Mouse (Mus musculus) mouse embryonic stem cell (cell line): ENCODE measurements around the gene Gm37240.

ENCODE experiments used
- in situ Hi-C, 2 experiments: fragments of 300-500 bp; cut with MboI; formaldehyde crosslinking; loops; 1 replicate in 1 of 2; 3 replicates in 1 of 2; pipeline ENCODE4 v1.14.3; 2019 to 2020; ENCODE audit warnings: low sequenced_read_pairs in 2 of 2, low pct_unique_long_range_greater_than_20kb in 1 of 2, mixed read lengths in 1 of 2; ENCODE audit not compliant: unreplicated experiment in 1 of 2

Gene Gm37240

GRCm38 (mm10) chr3:84926140-84926539 lies 961.2 kb downstream of the Gm37240 start:
- in situ Hi-C loops = no loop called here

GRCm38 (mm10) chr3:84925229-84925628 lies 962.1 kb downstream of the Gm37240 start:
- in situ Hi-C loops = no loop called here

- in situ Hi-C loops = no loop called here
Observed at GRCm38 (mm10) chr3:84923670-84924069, 963.6 kb downstream of the Gm37240 start.

- in situ Hi-C loops = no loop called here
Observed at GRCm38 (mm10) chr3:84923256-84923655, 964.1 kb downstream of the Gm37240 start.

GRCm38 (mm10) chr3:84921704-84922420 lies 965.5 kb downstream of the Gm37240 start:
- in situ Hi-C loops = no loop called here

GRCm38 (mm10) chr3:84917903-84918679 lies 969.2 kb downstream of the Gm37240 start:
- in situ Hi-C loops = no loop called here

GRCm38 (mm10) chr3:84914284-84914683 lies 973.0 kb downstream of the Gm37240 start:
- in situ Hi-C loops = no loop called here

- in situ Hi-C loops = no loop called here
Observed at GRCm38 (mm10) chr3:84906528-84906927, 980.8 kb downstream of the Gm37240 start.

- in situ Hi-C loops = no loop called here
Observed at GRCm38 (mm10) chr3:84897952-84898351, 989.4 kb downstream of the Gm37240 start.

- in situ Hi-C loops = no loop called here
Observed at GRCm38 (mm10) chr3:84890983-84891382, 996.3 kb downstream of the Gm37240 start.

GRCm38 (mm10) chr3:84889648-84890047 lies 997.7 kb downstream of the Gm37240 start:
- in situ Hi-C loops = no loop called here

GRCm38 (mm10) chr3:84883817-84884483 lies 1003.4 kb downstream of the Gm37240 start:
- in situ Hi-C loops = no loop called here

GRCm38 (mm10) chr3:84876211-84876610 lies 1011.1 kb downstream of the Gm37240 start:
- in situ Hi-C loops = no loop called here

- in situ Hi-C loops = no loop called here
Observed at GRCm38 (mm10) chr3:84875306-84875705, 1012.0 kb downstream of the Gm37240 start.

- in situ Hi-C loops = no loop called here
Observed at GRCm38 (mm10) chr3:84870126-84870525, 1017.2 kb downstream of the Gm37240 start.

GRCm38 (mm10) chr3:84867991-84868390 lies 1019.3 kb downstream of the Gm37240 start:
- in situ Hi-C loops = no loop called here

GRCm38 (mm10) chr3:84867434-84867975 lies 1019.8 kb downstream of the Gm37240 start:
- in situ Hi-C loops = no loop called here

GRCm38 (mm10) chr3:84866866-84867265 lies 1020.5 kb downstream of the Gm37240 start:
- in situ Hi-C loops = no loop called here

GRCm38 (mm10) chr3:84865684-84866083 lies 1021.6 kb downstream of the Gm37240 start:
- in situ Hi-C loops = no loop called here
